Mouse (Mus musculus): ENCODE measurements around the gene Thoc6. TPM values are rescaled to one million over a fixed set of nuclear protein-coding genes. Genes with fewer than 3 reads are reported as not detected.

Gene Thoc6
- polyA plus RNA-seq, 1 experiment: 27.1 TPM

GRCm38 (mm10) chr17:23679127-23679835 lies 5.6 kb upstream of the Thoc6 start, which contains the start of gene Cldn6:
Gene Cldn6, plus strand, starts transcription at chr17:23679249.
- DNase-seq (ENCODE audit: low read depth, low spot score): no peak
- 15% methylated on average over 38 of the region's 38 CpGs for whole genome bisulfite sequencing

- DNase-seq (ENCODE audit: low read depth, low spot score): no peak
- under 1% methylated on average over 34 of the region's 34 CpGs for WGBS
These were observed 3.6 kb upstream of the Thoc6 start, which contains the start of gene Tnfrsf12a for GRCm38 (mm10) chr17:23677236-23677679. Gene Tnfrsf12a, minus strand, starts transcription at chr17:23677468.

DNA sequence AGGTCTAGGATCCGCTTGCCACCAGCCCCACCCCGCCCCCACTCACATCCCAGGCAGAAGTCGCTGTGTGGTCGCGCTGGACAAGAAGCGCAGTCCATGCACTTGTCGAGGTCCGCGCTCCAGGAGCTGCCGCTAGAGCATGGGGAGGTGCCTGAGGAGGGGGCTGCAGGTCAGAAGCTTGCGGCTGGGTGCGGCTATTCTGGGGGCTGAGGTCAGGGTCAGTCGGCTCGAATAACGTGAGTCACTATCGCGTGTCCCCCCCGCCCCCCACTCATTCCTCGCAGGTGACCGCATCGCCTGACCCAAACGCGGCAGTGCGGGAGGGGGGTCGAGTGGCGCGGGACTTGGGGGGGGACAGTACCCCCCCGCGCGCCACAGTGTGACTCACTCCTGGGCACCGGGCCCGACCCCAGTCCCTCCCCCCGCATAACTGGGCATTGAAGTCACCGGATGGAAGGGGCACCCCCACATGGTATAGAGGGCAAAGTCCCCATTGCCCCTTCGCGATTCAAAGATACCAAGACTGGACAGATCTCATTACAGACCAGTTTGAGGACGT lies 2.9 kb upstream of the Thoc6 start:
- 2% methylated on average over 37 of the region's 37 CpGs for WGBS
- no peak for DNase-seq (ENCODE audit: low read depth, low spot score)

DNA sequence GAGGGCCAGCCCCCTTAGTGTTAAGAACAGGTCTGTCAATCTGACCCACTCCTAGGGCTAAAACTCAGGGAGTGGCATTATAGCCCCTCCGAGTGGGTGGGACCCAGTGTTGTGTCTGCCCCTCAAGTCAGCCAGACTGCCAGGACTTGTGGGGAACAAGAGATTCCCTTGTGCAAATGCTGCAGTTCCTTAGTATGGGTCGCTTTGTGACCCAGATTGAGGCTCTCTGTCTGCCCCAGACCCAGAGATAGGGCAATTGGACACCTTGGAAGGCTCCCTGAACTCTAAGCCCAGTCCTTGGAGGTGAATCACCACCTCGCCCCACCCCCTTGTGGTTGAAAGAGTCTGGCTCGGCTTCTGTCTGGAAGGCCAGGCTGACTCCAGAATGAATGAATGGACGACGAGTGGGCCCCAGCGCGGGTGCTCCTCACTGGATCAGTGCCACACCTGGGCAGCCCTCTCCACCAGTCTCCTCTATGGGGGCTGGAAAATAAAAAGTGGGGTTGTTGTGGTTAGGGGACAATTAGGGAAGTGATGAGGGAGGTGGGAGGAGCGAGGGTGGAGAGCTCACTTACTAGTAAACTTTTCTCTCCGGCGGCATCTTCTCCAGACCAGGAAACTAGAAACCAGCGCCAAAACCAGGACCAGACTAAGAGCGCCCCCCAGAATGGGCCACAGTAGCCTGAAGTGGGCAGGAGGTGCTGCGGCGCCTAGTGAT lies 2.0 kb upstream of the Thoc6 start:
- DNase-seq (ENCODE audit: low read depth, low spot score): no peak
- 15% methylated on average over 15 of the region's 15 CpGs for WGBS

DNA sequence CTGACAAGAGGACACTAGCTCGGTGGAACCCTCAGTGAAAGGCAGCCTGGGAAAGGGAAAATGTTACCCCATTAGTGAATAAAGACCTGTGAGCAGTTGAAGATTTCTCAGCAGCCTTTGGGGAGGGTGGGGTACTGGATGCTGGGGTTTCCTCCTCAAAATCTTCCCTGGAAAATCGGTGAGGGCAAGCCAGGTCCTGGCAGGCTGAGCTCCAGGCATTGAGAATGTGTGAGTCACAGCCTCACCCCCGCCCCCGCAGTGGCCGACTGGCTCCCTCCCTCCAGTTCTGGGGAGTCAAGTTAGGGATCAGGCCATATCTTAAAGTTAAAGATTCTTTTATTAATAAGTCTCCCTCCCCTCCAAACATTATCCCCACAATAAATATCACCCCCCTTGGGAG lies 1.4 kb upstream of the Thoc6 start:
- no peak for DNase-seq (ENCODE audit: low read depth, low spot score)
- WGBS: 24% methylated on average over 5 of the region's 5 CpGs

DNA sequence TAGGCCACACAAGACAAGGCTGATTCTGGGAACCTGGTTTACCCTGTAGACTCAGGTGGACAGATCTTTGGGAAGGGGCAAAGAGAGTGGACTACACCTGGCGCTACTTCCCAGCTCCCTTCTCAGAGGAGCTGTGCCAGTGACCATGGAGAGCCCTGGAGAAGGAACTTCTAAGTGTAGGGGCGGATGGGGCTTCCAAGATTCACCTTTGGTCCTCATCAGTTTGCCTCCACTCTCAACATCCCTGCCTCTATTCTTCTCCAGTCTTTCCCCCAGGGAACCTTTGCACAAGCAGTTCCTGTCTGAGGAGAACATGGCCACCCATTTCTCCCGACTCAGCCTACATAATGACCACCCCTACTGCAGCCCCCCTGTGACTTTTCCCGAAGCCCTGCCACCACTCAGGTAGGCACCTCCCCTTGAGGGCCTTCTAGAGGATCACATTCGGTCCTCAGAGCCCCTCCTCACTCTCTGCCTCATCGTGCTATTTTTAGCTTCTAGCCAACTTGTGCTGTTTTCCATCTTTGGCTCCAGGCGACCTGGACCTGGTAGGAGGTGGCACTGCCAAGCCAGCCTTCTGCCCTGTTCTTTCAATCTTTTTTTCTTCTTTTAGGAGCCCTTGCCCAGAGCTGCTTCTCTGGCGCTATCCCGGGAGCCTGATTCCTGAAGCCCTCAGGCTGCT lies 730 bp upstream of the Thoc6 start:
- WGBS: 32% methylated on average over 9 of the region's 9 CpGs
- no peak for DNase-seq (ENCODE audit: low read depth, low spot score)

DNA sequence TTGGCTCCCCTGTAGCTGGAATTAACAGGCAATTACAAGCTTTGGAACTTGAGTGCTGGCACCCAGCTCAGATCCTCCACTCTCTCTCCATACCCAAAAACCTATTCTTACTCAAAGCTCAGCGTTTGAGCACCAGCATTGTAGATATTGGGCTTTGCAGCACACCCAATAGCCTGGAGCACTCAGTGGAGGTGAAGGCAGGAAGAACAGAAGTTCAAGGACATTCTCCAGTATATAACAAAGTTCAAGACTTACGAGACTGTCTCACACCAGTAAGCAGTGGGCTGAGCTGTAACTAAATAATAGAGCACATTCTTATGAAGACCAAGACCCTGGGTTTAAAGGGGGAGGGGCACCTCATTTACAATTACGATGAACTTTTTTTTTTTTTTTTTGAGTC lies 921 bp downstream of the Thoc6 start:
- 31% methylated on average over 3 of the region's 3 CpGs for WGBS
- DNase-seq (ENCODE audit: low read depth, low spot score): no peak

GRCm38 (mm10) chr17:23671519-23671918 lies 2.2 kb downstream of the Thoc6 start:
- DNase-seq (ENCODE audit: low read depth, low spot score): no peak
- WGBS: 93% methylated on average over 3 of the region's 3 CpGs

- WGBS: 91% methylated on average over 7 of the region's 7 CpGs
These were observed 3.1 kb downstream of the Thoc6 start for GRCm38 (mm10) chr17:23670516-23671074.

DNA sequence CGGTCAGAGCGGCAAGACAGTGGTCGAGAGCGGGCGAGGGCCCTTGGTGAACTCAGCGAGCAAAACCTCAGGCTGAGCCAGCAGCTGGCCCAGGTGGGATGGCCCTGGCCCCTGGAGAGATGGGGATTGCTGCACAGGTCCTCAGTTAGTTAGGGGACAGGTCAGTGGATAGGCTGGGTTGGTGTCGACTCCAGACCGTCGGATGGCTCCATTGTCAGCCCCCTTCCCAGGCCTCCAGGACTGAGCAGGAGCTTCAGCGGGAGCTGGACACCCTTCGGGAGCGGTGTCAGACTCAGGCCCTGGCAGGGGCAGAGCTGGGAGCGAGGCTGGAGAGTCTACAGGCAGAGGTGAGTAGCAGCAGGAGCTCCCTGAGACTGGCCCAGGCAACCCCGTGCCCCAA lies 8.2 kb downstream of the Thoc6 start:
- WGBS: 89% methylated on average over 14 of the region's 14 CpGs
- DNase-seq (ENCODE audit: low read depth, low spot score): no peak

More at GRCm38 (mm10) chr17:23670516-23671074, 3.1 kb downstream of the Thoc6 start:
- DNase-seq (ENCODE audit: low read depth, low spot score): no peak

- DNase-seq (ENCODE audit: low read depth, low spot score): no peak
- WGBS: 9% methylated on average over 5 of the region's 5 CpGs
These were observed 9.1 kb downstream of the Thoc6 start for GRCm38 (mm10) chr17:23664556-23665021.

DNA sequence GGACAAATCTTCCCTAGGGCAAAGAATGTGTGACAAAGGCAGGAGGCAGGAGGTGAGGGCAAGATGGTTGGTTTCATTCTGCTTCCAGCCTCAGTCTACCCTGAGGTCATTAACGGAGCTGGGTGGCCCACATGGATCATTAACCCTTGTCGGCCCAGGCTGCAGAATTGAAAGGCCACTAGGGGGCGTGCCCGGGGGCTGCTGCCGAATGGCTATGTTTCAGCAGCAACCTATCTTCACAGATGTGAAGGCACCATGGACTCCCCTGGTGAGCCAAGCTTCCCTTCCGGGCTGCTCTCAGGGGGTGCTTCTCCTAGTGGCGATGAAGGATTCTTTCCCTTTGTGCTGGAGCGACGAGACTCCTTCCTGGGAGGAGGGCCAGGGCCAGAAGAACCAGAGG lies 12.2 kb downstream of the Thoc6 start:
- no peak for DNase-seq (ENCODE audit: low read depth, low spot score)
- WGBS: 13% methylated on average over 9 of the region's 9 CpGs

GRCm38 (mm10) chr17:23660876-23661200 lies 12.8 kb downstream of the Thoc6 start:
- WGBS: 1% methylated on average over 14 of the region's 14 CpGs
- DNase-seq (ENCODE audit: low read depth, low spot score): no peak

GRCm38 (mm10) chr17:23660117-23660875 lies 13.4 kb downstream of the Thoc6 start, which contains the start of gene Bicdl2:
Gene Bicdl2, plus strand, starts transcription at chr17:23660506.
- peak; percentile 69 for DNase-seq (ENCODE audit: low read depth, low spot score)

GRCm38 (mm10) chr17:23658450-23658849 lies 15.2 kb downstream of the Thoc6 start:
- no peak for DNase-seq (ENCODE audit: low read depth, low spot score)
- 75% methylated on average over 3 of the region's 3 CpGs for WGBS

More at GRCm38 (mm10) chr17:23660117-23660875, 13.4 kb downstream of the Thoc6 start, which contains the start of gene Bicdl2:
- WGBS: 4% methylated on average over 27 of the region's 27 CpGs

- DNase-seq (ENCODE audit: low read depth, low spot score): no peak
- 51% methylated on average over 2 of the region's 2 CpGs for WGBS
These were observed 19.3 kb downstream of the Thoc6 start for GRCm38 (mm10) chr17:23654410-23654809.

DNA sequence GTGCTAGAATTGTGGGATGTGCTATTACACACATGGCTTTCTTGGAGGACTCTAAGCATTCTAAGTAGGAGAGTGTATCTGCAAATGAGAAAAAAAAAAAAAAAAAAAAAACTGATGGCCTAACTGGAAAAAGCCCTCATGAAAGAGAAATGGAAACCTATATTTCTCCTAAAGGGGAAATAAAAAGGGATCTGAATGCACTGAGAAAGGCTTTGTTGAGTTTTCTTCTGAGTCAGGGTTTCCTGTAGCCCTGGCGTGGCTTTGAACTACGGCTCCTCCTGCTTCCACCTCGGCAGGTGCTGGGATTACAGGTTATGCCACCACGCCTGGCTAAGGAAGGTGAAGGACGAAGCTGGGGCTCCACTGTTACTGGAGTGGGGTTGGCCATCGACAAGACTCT lies 19.7 kb downstream of the Thoc6 start:
- WGBS: 37% methylated on average over 6 of the region's 6 CpGs
- DNase-seq (ENCODE audit: low read depth, low spot score): no peak

DNA sequence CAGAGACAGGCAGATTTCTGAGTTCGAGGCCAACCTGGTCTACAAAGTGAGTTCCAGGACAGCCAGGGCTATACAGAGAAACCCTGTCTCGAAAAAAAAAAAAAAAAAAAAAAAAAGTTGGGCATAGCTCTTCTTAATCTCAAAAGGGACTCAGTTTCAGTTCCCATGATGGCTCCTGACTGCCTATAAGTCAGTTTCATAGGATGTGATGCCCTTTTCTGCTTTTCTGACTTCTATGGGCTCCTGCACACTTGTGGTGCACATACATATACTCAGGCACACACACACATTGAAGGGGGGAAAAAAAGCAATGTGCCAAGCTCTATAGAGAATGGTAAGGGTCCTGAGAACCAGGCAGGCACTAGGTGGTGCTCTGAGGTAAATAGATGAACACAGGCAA lies 20.4 kb downstream of the Thoc6 start:
- no peak for DNase-seq (ENCODE audit: low read depth, low spot score)
- WGBS: 75% methylated on average over 2 of the region's 2 CpGs

GRCm38 (mm10) chr17:23651363-23651762 lies 22.3 kb downstream of the Thoc6 start:
- 64% methylated on average over 6 of the region's 6 CpGs for WGBS
- DNase-seq (ENCODE audit: low read depth, low spot score): no peak

Data from large intestine, adult 2 months (tissue).